Mouse (Mus musculus): ENCODE data around the gene Myd88.
A peak's percentile ranks its signal among the peaks of the same experiment; 100 is the strongest.

Gene Myd88

GRCm38 (mm10) chr9:119339558-119340211, 1.5 kb downstream of the Myd88 start, which contains the start of gene Acaa1a:
Acaa1a (plus strand) TSS chr9:119339676.
- peak; percentile 81 for DNase-seq

- DNase-seq = no peak
Observed at GRCm38 (mm10) chr9:119339106-119339505, 2.1 kb downstream of the Myd88 start.

- no peak for DNase-seq
Observed at GRCm38 (mm10) chr9:119338350-119338749, 2.9 kb downstream of the Myd88 start.

GRCm38 (mm10) chr9:119337842-119338241, 3.4 kb downstream of the Myd88 start:
- no peak for DNase-seq

- no peak for DNase-seq
Observed at GRCm38 (mm10) chr9:119335571-119335970, 5.6 kb downstream of the Myd88 start.

- no peak for DNase-seq
Observed at GRCm38 (mm10) chr9:119334834-119335233, 6.4 kb downstream of the Myd88 start.

GRCm38 (mm10) chr9:119334324-119334723, 6.9 kb downstream of the Myd88 start:
- peak; percentile 57 for DNase-seq

GRCm38 (mm10) chr9:119330186-119330963, 10.8 kb downstream of the Myd88 start:
- DNase-seq = no peak

GRCm38 (mm10) chr9:119328488-119328887, 12.7 kb downstream of the Myd88 start:
- no peak for DNase-seq

GRCm38 (mm10) chr9:119324130-119324529, 17.1 kb downstream of the Myd88 start:
- no peak for DNase-seq

- no peak for DNase-seq
Observed at GRCm38 (mm10) chr9:119323260-119323645, 18.0 kb downstream of the Myd88 start.

- peak; percentile 100 for DNase-seq
Observed at GRCm38 (mm10) chr9:119322289-119323259, 18.6 kb downstream of the Myd88 start, which contains the start of gene Oxsr1. Oxsr1 (minus strand) TSS chr9:119322427.

GRCm38 (mm10) chr9:119321392-119322229, 19.6 kb downstream of the Myd88 start:
- DNase-seq = no peak

- DNase-seq = no peak
Observed at GRCm38 (mm10) chr9:119320946-119321345, 20.3 kb downstream of the Myd88 start.

- no peak for DNase-seq
Observed at GRCm38 (mm10) chr9:119320446-119320845, 20.8 kb downstream of the Myd88 start.

GRCm38 (mm10) chr9:119318891-119319290, 22.3 kb downstream of the Myd88 start:
- DNase-seq = no peak

- no peak for DNase-seq
Observed at GRCm38 (mm10) chr9:119313096-119313495, 28.1 kb downstream of the Myd88 start.

- no peak for DNase-seq
Observed at GRCm38 (mm10) chr9:119309067-119309466, 32.1 kb downstream of the Myd88 start.

GRCm38 (mm10) chr9:119305863-119306262, 35.3 kb downstream of the Myd88 start:
- no peak for DNase-seq

- DNase-seq = no peak
Observed at GRCm38 (mm10) chr9:119298563-119298962, 42.6 kb downstream of the Myd88 start.

- no peak for DNase-seq
Observed at GRCm38 (mm10) chr9:119297696-119298095, 43.5 kb downstream of the Myd88 start.

GRCm38 (mm10) chr9:119290791-119291190, 50.4 kb downstream of the Myd88 start:
- DNase-seq = no peak

Data from kidney, adult 11 months (tissue).